34 mouse cellular contexts compared by ENCODE assay signal in the genomic region with DNA sequence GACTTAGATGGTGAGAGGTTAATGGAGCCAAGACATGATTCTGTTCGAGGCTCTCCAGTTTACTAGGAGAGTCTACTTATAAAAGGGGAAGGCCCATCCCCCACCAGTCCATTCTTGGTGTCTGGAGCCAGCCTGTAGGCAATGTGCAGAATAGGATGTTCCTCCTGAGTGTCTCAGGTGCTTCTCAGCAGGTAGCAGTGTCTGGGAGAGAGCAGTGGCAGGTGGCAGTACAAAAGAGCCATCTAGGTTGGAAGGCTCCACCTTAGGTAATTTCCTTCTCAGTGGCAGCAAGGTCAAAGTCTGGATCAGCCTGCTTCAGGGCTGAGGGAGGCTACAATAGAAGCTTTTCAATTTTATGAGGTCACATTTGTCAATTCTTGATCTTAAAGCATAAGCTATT. TPM values are rescaled to one million over a fixed set of nuclear protein-coding genes. Genes with fewer than 3 reads are reported as not detected.
"Had no signal": no experiment of that assay in that cellular context is flagged by ENCODE, and none has a peak within 500 bp of the region (broad histone marks: within the 10 kb centered on the region; RNA-seq: fewer than 3 reads in every experiment).

No protein-coding gene starts in this region.

RNA-seq across cellular contexts. Expression of gene A630010A05Rik, which starts 4.9 kb away (rescaled TPM):
- total RNA-seq: common myeloid progenitor, adult 5-6 weeks; forebrain, postnatal 0 days; gastrocnemius, adult 18-20 months; gastrocnemius, adult 2 months; gastrocnemius, adult 8-10 months; gastrocnemius, postnatal 10 days; gastrocnemius, postnatal 14 days; gastrocnemius, postnatal 25 days; gastrocnemius, postnatal 36 days; gastrocnemius, postnatal 4 days; granulocyte monocyte progenitor cell, adult 5-6 weeks; heart, adult 18-20 months; heart, adult 2 months; heart, adult 8-10 months had no signal
- polyA plus RNA-seq: cortical plate, adult 2 months; embryonic facial prominence, embryonic 10.5 days; embryonic facial prominence, embryonic 11.5 days; embryonic facial prominence, embryonic 12.5 days; embryonic facial prominence, embryonic 13.5 days; embryonic facial prominence, embryonic 14.5 days; embryonic facial prominence, embryonic 15.5 days; erythroblast, embryonic 14.5 days; forebrain, embryonic 10.5 days; forebrain, embryonic 11.5 days; forebrain, embryonic 12.5 days; forebrain, embryonic 13.5 days; forebrain, embryonic 14.5 days; forebrain, embryonic 15.5 days; forebrain, embryonic 16.5 days; forebrain, postnatal 0 days; frontal cortex, adult 2 months; gonadal fat pad, adult 2 months; heart, adult 2 months; heart, embryonic 10.5 days; heart, embryonic 11.5 days; heart, embryonic 12.5 days had no signal
